Mouse (Mus musculus) cerebellum, adult 2 months (tissue): ENCODE results near the gene Tmem88.

Experiments
- CTCF ChIP-seq: fragments of 200-500 bp; IDR thresholded peaks from 2 replicates; pipeline ENCODE4 v1.5.1; 2011; ENCODE audit warnings: low read depth, mild to moderate bottlenecking, control low read depth, low read length, moderate library complexity, borderline replicate concordance; ENCODE audit not compliant: insufficient read depth
- POLR2A ChIP-seq: fragments of 200-500 bp; IDR thresholded peaks from 2 replicates; pipeline ENCODE4 v1.6.1; 2011; ENCODE audit warnings: low read length, control low read depth, borderline replicate concordance; ENCODE audit not compliant: insufficient read depth

GRCm38 (mm10) chr11:69366157-69366854 lies 31.7 kb downstream of the Tmem88 start:
- TF ChIP-seq POLR2A (no peak), CTCF (no peak)
